Mouse (Mus musculus) urinary bladder, adult 2 months (tissue): ENCODE measurements around the gene Polr2e. TPM values are rescaled to one million over a fixed set of nuclear protein-coding genes. Genes with fewer than 3 reads are reported as not detected.

ENCODE experiments used
- DNase-seq: peaks from one replicate; pipeline ENCODE4 v3.0.0; 2022; ENCODE audit warnings: low spot score
- polyA plus RNA-seq: library from polyadenylated mRNA; depleted of rRNA; stranded (reverse); fragments of >200 nt; gene quantifications from 2 replicates; pipeline ENCODE4 v1.2.3, GENCODE M21; 2012

Gene Polr2e
- polyA plus RNA-seq, 1 experiment, result 178 TPM

DNA sequence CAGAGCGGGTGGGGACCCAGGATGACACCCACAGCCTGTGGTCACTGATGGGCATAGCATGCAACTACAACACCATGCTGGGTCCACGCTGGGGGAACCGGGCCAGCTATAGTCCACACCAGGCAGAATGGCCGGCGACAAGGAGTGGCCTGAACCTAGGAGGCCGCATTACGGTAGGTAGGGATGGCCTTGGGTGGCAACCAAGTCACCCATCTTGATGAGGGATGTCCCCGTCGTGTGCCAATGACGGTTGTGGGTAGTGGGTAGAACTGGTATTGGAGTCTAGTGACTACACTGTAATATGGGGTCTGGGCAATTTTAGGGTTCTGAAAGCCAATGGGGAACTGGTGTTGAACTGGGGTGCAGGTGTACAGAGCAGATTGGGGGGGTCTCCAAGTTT lies 22.7 kb downstream of the Polr2e start:
- DNase-seq, result no peak

DNA sequence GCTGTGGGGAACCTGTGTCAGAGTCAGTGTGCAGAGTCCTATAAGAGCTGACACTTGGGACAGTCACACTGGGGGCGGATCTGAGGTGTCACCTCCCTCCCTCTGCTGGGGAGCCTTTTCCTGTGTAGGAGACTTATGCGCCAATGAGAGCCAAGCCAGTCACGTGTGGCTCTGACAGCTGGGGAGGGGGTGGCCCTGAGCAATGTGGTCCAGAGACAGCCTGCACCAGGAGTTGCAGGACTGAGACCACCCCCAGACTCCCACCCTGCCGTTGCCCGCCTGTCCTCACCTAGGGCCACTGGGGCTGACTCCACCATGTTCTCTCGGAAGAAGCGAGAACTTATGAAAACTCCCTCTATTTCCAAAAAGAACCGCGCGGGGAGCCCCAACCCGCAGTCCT lies 23.1 kb downstream of the Polr2e start, which contains the start of gene Arhgap45:
Gene Arhgap45 (plus strand): TSS at position 143 of the 400 bp plus-strand sequence.
- DNase-seq, result no peak

DNA sequence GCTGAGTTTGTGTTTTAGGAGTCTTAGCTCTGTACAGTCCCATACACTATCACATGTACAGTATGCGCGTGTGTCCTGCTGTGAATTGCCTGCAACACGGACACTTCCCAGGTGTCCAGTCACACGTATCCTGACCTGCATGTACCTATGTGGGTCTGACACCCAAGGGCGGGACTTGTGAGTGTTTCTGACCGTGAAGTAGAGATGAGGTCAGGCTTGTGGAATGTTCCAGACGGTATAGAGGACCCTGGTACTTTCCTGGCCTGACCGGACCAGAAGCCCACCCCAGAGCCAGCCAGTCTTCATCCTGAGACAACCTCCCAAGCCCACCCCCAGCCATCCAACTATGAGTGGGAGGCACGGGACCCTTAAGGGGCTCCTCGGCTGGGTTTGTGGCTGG lies 24.0 kb downstream of the Polr2e start:
- no peak for DNase-seq

- DNase-seq, result no peak
Observed at GRCm38 (mm10) chr10:80014484-80015290, 24.9 kb downstream of the Polr2e start.

GRCm38 (mm10) chr10:80013609-80014008 lies 26.0 kb downstream of the Polr2e start:
- DNase-seq, result no peak

DNA sequence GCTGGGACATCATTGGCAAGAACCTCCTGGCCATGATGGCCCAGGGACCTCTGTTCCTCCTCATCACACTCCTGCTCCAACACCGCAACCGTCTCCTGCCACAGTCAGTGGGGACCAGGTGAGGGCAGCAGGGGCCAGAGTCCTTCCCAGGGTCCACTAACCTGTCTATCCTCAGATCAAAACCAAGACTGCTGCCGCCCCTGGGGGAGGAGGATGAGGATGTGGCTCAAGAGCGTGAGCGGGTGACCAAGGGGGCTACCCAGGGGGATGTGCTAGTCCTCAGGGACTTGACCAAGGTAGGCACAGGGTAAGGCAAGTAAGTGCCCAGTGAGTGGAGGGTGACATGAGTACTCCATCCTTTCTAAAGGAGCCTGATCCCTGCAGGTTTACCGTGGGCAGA lies 27.9 kb downstream of the Polr2e start:
- no peak for DNase-seq

DNA sequence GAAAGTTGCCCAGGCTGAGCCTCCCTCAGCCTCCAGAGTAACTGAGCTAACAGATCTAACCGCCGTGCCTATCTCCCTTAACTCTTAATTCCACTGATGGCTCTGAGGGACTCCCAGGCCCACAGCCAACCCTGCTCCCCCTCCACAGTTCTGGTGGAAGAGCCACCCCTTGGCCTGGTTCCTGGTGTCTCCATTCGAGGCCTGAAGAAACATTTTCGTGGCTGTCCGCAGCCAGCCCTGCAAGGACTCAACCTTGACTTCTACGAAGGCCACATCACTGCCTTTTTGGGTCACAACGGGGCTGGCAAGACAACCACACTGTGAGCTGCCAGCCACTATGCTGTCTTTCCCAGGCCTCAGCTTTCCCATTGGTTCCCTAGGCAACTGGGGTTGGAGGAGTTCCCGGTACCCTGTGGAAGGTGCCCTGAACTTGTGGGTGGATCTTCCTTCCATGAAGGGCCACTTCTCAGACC lies 35.3 kb downstream of the Polr2e start:
- DNase-seq, result no peak

DNA sequence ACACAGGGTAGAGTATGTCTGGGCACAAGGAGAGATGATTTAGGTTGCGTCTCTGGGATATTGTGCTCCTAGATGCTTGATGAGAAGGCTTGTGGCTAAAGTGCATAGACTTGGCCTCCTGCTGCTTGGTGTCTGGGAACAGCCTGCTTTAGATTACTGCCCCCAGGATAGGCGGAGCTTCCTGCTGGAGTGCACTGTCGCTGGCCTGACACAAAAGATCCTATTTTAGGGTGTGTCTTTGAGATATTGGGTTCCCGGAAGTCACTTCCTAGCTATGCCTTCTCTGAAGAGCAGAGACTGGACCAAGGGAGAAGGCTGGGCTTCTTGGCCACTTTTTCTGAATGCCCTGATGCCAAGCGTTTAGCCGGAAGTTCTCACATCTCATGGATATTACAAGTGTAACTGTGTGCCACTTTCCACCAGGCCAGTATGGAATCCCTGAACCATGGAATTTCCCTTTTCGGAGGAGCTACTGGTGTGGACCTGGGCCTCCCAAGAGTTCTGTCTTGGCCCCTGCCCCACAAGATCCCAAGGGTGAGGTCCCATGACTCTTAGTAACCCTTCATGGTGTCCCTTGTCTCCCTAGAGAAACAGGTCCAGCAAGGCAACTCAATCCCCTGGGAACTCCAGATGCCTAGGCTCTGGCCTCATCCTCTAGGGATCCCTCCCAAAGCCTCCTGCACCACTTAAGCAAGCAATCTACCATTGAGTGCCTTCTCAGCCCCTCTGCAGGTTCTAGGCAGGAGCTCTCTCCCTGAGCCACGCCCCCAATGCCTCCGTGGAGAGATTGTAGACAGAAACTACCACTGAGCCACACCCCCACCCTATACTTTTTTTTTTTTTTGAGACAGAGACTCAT lies 36.0 kb downstream of the Polr2e start:
- no peak for DNase-seq

- no peak for DNase-seq
Observed at GRCm38 (mm10) chr10:80002829-80003228, 36.8 kb downstream of the Polr2e start.

DNA sequence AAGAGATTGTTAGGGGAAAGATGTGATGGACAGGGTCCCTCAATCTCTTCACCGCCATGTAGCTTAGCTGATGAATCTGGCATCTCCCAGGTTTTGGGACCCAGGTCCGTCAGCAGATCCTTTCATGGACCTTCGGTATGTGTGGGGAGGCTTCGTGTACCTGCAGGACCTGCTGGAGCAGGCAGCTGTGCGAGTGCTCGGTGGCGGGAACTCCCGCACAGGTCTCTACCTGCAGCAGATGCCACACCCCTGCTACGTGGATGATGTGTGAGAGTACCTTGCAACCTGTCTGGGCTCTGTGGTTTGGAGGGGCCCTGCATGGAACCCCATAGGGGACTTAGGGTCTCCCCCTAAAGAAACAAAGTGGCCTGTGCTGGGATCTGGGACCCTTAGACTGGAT lies 37.6 kb downstream of the Polr2e start:
- no peak for DNase-seq

- no peak for DNase-seq
Observed at GRCm38 (mm10) chr10:79997819-79998218, 41.8 kb downstream of the Polr2e start.

DNA sequence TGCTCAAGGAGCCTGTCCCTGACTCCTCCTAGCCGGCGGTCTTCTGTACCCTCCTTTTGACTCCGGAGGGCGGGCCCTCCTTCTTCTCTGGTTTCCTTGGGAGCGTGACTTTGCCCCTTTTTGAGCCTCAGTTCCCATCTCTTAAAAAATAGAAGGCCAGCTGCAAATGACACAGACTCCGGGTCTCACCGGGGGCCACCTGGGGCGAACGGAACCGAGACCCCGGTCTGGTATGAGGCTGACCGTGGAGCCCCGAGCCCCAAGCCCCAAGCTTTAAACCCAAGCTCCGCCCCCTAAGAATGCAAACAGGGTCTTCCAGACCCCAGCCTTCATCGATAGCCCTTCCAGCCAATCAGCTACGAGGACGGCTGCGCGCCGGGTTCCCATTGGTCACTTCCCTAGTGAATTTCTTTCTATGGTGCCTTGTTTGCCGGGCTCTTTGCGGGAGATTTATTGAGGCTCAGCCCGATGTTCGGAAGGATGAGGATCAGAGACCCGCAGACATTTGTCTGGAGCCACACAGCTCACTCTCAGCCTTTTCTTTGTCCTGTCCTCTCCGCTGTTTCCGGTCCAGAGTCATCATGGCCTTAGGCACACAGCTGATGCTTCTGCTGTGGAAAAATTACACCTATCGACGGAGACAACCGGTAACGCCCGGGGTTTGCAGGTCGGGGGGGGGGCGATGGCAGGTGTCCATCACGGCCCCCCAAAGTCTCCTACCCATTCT lies 42.4 kb downstream of the Polr2e start:
- DNase-seq, result no peak

- DNase-seq, result peak; percentile 92
Observed at GRCm38 (mm10) chr10:79996272-79997033, 43.1 kb downstream of the Polr2e start, which contains the start of gene Abca7. Abca7 (plus strand) TSS chr10:79996494.

DNA sequence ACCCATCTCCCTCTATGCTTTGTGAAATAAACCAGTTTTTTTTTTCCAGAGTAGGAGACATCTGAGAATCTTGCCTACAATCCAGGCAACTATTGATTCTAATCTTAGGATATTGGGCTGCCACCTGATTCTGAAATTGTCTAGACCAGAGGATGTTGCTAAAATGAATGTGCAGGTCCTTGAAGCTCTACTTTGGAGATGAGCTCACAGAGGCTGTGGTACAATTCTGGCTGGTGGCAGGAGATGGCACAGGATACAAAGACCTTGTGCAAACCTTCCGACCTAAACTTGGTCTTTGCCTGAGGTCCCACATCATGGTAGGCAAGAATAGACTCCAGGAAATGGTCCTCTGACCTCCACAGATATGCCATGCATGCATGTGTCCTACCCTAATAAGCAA lies 44.0 kb downstream of the Polr2e start:
- DNase-seq, result no peak

GRCm38 (mm10) chr10:79994397-79995115 lies 45.0 kb downstream of the Polr2e start:
- DNase-seq, result no peak

DNA sequence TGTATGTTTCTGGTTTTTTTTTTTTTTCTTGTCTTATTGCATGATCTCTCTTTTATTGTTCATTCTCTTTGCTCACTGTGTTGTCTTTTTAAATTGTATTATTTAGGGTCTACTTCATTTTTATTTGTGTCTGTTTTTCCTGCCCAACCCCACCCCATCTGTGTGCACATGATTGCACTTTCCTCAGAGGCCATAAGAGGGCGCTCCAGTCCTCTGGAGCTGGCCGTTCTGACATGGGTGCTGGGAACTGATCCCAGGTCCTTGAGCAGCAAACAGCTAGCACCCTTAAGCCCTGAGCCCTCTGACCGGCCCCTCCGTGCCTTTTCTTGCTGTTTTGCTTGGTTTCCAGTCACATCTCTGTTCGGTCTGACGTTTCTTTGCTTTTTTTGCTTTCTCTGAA lies 48.0 kb downstream of the Polr2e start:
- no peak for DNase-seq

DNA sequence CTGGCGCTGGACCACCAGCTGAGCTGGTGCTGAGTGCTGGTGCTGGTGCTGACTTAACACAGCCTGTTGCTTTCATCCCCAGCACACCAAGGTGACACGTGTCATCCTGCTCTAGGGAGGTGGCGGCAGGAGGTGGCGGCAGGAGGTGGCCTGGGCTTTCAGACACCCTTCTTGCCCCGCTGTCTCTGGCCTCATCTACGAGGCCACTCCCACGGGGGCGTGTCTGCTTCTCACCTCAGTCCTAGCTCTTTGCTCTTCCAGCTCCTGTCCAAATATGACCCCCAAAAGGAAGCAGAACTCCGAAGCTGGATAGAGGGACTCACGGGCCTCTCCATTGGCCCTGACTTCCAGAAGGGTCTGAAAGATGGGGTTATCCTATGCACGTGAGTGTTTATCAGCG lies 48.5 kb downstream of the Polr2e start:
- no peak for DNase-seq

- DNase-seq, result no peak
Observed at GRCm38 (mm10) chr10:79989870-79990269, 49.7 kb downstream of the Polr2e start.

GRCm38 (mm10) chr10:79989272-79989786 lies 50.3 kb downstream of the Polr2e start:
- no peak for DNase-seq
